Mouse (Mus musculus) neural tube, embryonic 11.5 days (tissue): ENCODE data around the gene Dppa1. TPM values are rescaled to one million over a fixed set of nuclear protein-coding genes. Genes with fewer than 3 reads are reported as not detected.

Experiments used
- ATAC-seq: fragments of 200-750 bp; cut with Nextera tagmentation; 2 replicates; pipeline ENCODE4 v1.8.0; 2017; ENCODE audit warnings: moderate number of reproducible peaks, mild to moderate bottlenecking, moderate TSS enrichment, moderate library complexity; ENCODE audit not compliant: insufficient read depth, low FRiP score, low TSS enrichment
- DNase-seq: peaks from one replicate; pipeline ENCODE4 v3.0.0-alpha.2; 2015; ENCODE audit warnings: low spot score
- H3K27ac ChIP-seq: fragments of 300-500 bp; sonication (generic); 2 replicates; pipeline ENCODE4 v1.5.1; 2014; ENCODE audit warnings: low read depth, mild to moderate bottlenecking, low read length
- H3K27me3 ChIP-seq: fragments of 300-500 bp; sonication (generic); 2 replicates; pipeline ENCODE4 v1.6.1; 2014; ENCODE audit warnings: mild to moderate bottlenecking, low read length, mixed read lengths; ENCODE audit not compliant: control insufficient read depth, insufficient read depth
- H3K36me3 ChIP-seq: fragments of 300-500 bp; sonication (generic); 2 replicates; pipeline ENCODE4 v1.6.1; 2014; ENCODE audit warnings: mild to moderate bottlenecking, low read length, moderate library complexity, mixed read lengths; ENCODE audit not compliant: control insufficient read depth, insufficient read depth
- H3K4me1 ChIP-seq: fragments of 300-500 bp; sonication (generic); 2 replicates; pipeline ENCODE4 v1.6.1; 2014; ENCODE audit warnings: low read length, mixed read lengths; ENCODE audit not compliant: control insufficient read depth, insufficient read depth
- H3K4me2 ChIP-seq: fragments of 300-500 bp; sonication (generic); 2 replicates; pipeline ENCODE4 v1.6.1; 2014; ENCODE audit warnings: low read depth, mild to moderate bottlenecking, moderate library complexity
- H3K4me3 ChIP-seq: fragments of 300-500 bp; sonication (generic); 2 replicates; pipeline ENCODE4 v1.5.1; 2014; ENCODE audit warnings: low read depth, low read length
- H3K9ac ChIP-seq: fragments of 300-500 bp; sonication (generic); 2 replicates; pipeline ENCODE4 v1.6.1; 2014; ENCODE audit warnings: mild to moderate bottlenecking, low read length
- H3K9me3 ChIP-seq: fragments of 300-500 bp; sonication (generic); 2 replicates; pipeline ENCODE4 v1.6.1; 2016; ENCODE audit warnings: low read length; ENCODE audit not compliant: control insufficient read depth
- WGBS: fragments of 180-500 bp; shearing (Covaris S2); extraction: QIAGEN DNeasy Blood & Tissue Kit; methylation state at CpG from one replicate; pipeline ENCODE4 v1.1.7; 2014; 5-methylcytosine and 5-hydroxymethylcytosine counted together
- polyA plus RNA-seq: library from polyadenylated mRNA; unstranded; fragments of >200 nt; fragmentation: Nextera tagmentation; extraction: Ambion mirVana; gene quantifications from 2 replicates; pipeline ENCODE4 v1.2.1, GENCODE M21; 2014

The Dppa1 gene
- polyA plus RNA-seq, 1 experiment from 2014 or later: not detected

DNA sequence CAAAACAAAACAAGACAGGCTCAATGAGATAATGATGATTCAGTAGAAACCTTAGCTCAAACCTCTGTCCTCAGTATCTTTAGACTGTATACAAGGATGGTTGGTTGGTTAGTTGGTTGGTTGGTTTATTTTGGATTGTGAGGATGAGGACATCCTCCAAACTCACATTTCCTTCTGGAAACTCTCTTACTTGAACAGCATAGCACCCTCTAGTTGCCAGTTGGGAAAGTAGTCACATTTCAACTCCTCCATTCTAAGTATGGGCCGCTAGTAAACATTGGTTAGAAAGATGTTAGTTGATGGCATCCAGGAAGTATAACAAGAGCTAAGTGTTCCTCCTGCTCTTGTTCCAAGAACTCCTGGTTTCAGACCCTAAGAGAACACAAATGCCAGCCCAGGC is 60.0 kb downstream of the Dppa1 start:
- DNase-seq (no peak), ATAC-seq (no peak)
- no peaks in the 10 kb centered on the region for H3K4me1 ChIP-seq
- H3K9ac ChIP-seq: no peak overlapping the region
- no peak overlapping the region for H3K27ac ChIP-seq
- H3K4me2 ChIP-seq: no peak overlapping the region
- H3K4me3 ChIP-seq: no peak overlapping the region
- no peaks in the 10 kb centered on the region for H3K9me3 ChIP-seq
- H3K36me3 ChIP-seq: no peaks in the 10 kb centered on the region
- 76% methylated on average over 1 of the region's 1 CpGs for WGBS
- H3K27me3 ChIP-seq: no peaks in the 10 kb centered on the region

GRCm38 (mm10) chr11:46565967-46566366 is 63.1 kb downstream of the Dppa1 start:
- WGBS: 95% methylated on average over 2 of the region's 2 CpGs
- Histone ChIP-seq H3K36me3 (no peaks in the 10 kb centered on the region), H3K4me2 (no peak overlapping the region), H3K27me3 (no peaks in the 10 kb centered on the region), H3K4me1 (no peaks in the 10 kb centered on the region), H3K27ac (no peak overlapping the region), H3K4me3 (no peak overlapping the region), H3K9me3 (no peaks in the 10 kb centered on the region), H3K9ac (no peak overlapping the region)
- DNase-seq (no peak), ATAC-seq (no peak)

- ATAC-seq (no peak), DNase-seq (no peak)
- Histone ChIP-seq H3K9ac (no peak overlapping the region), H3K36me3 (no peaks in the 10 kb centered on the region), H3K4me3 (no peak overlapping the region), H3K27ac (no peak overlapping the region), H3K4me2 (no peak overlapping the region), H3K9me3 (no peaks in the 10 kb centered on the region), H3K27me3 (no peaks in the 10 kb centered on the region), H3K4me1 (no peaks in the 10 kb centered on the region)
- 88% methylated on average over 1 of the region's 1 CpGs for WGBS
Observed at GRCm38 (mm10) chr11:46564671-46565070, 64.4 kb downstream of the Dppa1 start.

DNA sequence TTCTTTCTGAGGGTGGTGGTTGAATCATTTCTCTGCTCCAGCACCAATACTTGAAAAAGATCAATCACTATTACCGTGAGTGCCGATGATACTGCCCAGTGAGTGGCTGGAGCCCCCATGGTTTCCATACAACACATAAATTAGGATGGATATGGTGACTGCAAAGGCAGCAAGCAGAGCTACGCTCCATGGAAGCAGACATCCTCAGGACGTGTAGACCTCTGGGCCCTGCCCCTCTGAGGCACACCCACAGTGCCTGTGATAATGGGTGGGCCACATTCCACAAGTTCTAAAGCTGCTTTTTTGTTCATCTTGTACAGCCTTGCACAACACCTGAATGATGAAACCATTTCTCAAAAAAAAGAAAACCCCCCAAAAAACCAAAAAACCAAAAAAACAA is 68.0 kb downstream of the Dppa1 start:
- Histone ChIP-seq H3K27me3 (no peaks in the 10 kb centered on the region), H3K36me3 (no peaks in the 10 kb centered on the region), H3K4me1 (no peaks in the 10 kb centered on the region), H3K4me2 (no peak overlapping the region), H3K4me3 (no peak overlapping the region), H3K27ac (no peak overlapping the region), H3K9me3 (no peaks in the 10 kb centered on the region), H3K9ac (no peak overlapping the region)
- ATAC-seq: no peak
- WGBS: 75% methylated on average over 4 of the region's 4 CpGs
- DNase-seq: no peak

Other genes starting within 250 kb of the Dppa1 start
- not detected in 2 replicates for gene Itk, start 239.7 kb downstream of the Dppa1 start, polyA plus RNA-seq
- gene Fam71b, start 232.7 kb downstream of the Dppa1 start, polyA plus RNA-seq: not detected in 2 replicates
- gene Med7, start 192.3 kb downstream of the Dppa1 start, polyA plus RNA-seq: 87.4 and 94.7 TPM in 2 replicates
- 0.27 TPM in 1 of 2 replicates, not detected in the other for gene Havcr2, start 174.3 kb downstream of the Dppa1 start, polyA plus RNA-seq
- gene Gm12169, start 105.0 kb downstream of the Dppa1 start, polyA plus RNA-seq: not detected in 2 replicates
- gene BC053393, start 57.7 kb downstream of the Dppa1 start, polyA plus RNA-seq: not detected in 2 replicates
- gene Timd2, start 77.8 kb upstream of the Dppa1 start, polyA plus RNA-seq: 0.32 TPM in 1 of 2 replicates, not detected in the other
- gene Havcr1, start 105.8 kb upstream of the Dppa1 start, polyA plus RNA-seq: not detected in 2 replicates
- 0.15 and 0.17 TPM in 2 replicates for gene Timd4, start 181.5 kb upstream of the Dppa1 start, polyA plus RNA-seq